Mouse (Mus musculus) ES-E14 (cell line): ENCODE data around the gene Ttc41.

ENCODE experiments used
- CHD2 ChIP-seq: IDR thresholded peaks from 2 replicates; pipeline ENCODE4 v1.6.1; 2014; ENCODE audit warnings: mild to moderate bottlenecking, low read depth, low read length, inconsistent platforms
- MAFK ChIP-seq: IDR thresholded peaks from 2 replicates; pipeline ENCODE4 v1.6.1; 2014; ENCODE audit warnings: mild to moderate bottlenecking, low read depth, low read length, inconsistent platforms; ENCODE audit not compliant: insufficient read depth
- ZC3H11A ChIP-seq: IDR thresholded peaks from 2 replicates; pipeline ENCODE4 v1.6.1; 2012; ENCODE audit warnings: low read depth, mild to moderate bottlenecking, inconsistent platforms, low read length, borderline replicate concordance

GRCm38 (mm10) chr10:86762384-86762730, 56.7 kb downstream of the Ttc41 start:
- TF ChIP-seq MAFK = no peak
- no peak for TF ChIP-seq ZC3H11A
- TF ChIP-seq CHD2 = no peak
